10 mouse cellular contexts compared by ENCODE assay signal in the genomic region with DNA sequence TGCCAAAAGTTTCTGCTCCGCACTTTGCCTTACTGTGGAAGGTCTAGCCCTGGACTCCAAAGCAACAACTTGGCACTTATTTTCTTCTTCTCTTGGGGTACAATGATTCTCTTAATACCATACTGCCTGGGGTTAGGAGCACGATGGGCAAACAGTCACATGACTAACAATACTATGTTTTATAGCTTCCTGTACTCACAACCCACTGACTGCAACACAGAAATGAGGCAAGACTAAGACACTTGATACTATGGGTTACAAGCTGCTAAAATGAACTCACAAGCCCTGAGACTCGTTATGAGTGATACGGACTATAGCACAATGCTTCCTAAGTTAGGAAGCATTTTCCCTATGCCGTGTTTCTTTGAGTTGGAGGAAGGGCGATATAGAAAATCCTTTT.
"Had no signal": no experiment of that assay in that cellular context is flagged by ENCODE, and none has a peak within 500 bp of the region (broad histone marks: within the 10 kb centered on the region; RNA-seq: fewer than 3 reads in every experiment).

No protein-coding gene starts in this region.

- H3K4me2 ChIP-seq: liver, embryonic 13.5 days; neural tube, embryonic 13.5 days; stomach, embryonic 15.5 days had no signal

- H3K27ac ChIP-seq: kidney, postnatal 0 days; liver, embryonic 13.5 days; midbrain, embryonic 10.5 days; neural tube, embryonic 13.5 days; stomach, embryonic 15.5 days had no signal

- H3K36me3 ChIP-seq: liver, embryonic 13.5 days; midbrain, embryonic 10.5 days; neural tube, embryonic 13.5 days; stomach, embryonic 15.5 days had no signal

- H3K4me3 ChIP-seq: liver, embryonic 13.5 days; megakaryocyte, embryonic 14.5 days; midbrain, embryonic 10.5 days; neural tube, embryonic 13.5 days; stomach, embryonic 15.5 days had no signal

- DNase-seq: liver, embryonic 13.5 days; lung, adult 2 months; right cerebral cortex, postnatal 25 days; spleen, adult 18-20 months; thymus, postnatal 25 days had no signal

- H3K9ac ChIP-seq: liver, embryonic 13.5 days; neural tube, embryonic 13.5 days; stomach, embryonic 15.5 days had no signal

- H3K27me3 ChIP-seq: liver, embryonic 13.5 days; megakaryocyte, embryonic 14.5 days; neural tube, embryonic 13.5 days; stomach, embryonic 15.5 days had no signal

- H3K4me1 ChIP-seq: stomach, embryonic 15.5 days had no signal

- H3K9me3 ChIP-seq: liver, embryonic 13.5 days; megakaryocyte, embryonic 14.5 days; midbrain, embryonic 10.5 days; neural tube, embryonic 13.5 days; stomach, embryonic 15.5 days had no signal
